Mouse (Mus musculus): ENCODE measurements around the gene Angel2.

DNA sequence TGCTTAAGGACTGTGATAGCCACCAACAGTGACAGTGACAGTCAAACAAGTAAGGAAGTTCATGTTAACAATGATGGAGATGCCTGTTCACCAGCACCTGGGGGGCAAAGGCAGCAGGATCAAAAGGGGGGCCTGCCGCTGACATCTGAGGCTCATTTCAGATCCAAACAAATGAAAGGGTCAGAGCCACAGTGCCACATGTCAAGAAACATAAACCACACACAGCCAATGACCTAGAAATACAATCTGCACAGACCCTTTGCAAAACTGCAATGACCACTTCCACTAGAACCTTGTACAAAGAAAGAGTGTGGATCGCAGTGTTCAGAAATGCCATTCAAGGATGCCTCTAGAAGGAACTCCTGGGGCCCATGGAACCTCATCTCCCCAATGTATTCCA is 36.9 kb upstream of the Angel2 start:
- no peak for TF ChIP-seq CTCF (IDR thresholded peaks at IDR 0.05; ENCODE audit: control insufficient read depth, insufficient read depth, insufficient read length)
- no peak for TF ChIP-seq CEBPB (IDR thresholded peaks at IDR 0.05; ENCODE audit: low read depth)
